Mouse (Mus musculus) bone marrow macrophage, adult 2 months (primary cell): ENCODE results near the gene Arrb1.

ENCODE experiments used
- CTCF ChIP-seq: IDR thresholded peaks from 2 replicates; pipeline ENCODE4 v1.5.1; 2012; ENCODE audit warnings: low read depth, mild to moderate bottlenecking, low read length, moderate library complexity
- POLR2A ChIP-seq: IDR thresholded peaks from 2 replicates; pipeline ENCODE4 v1.6.1; 2012; ENCODE audit warnings: mild to moderate bottlenecking, low read depth, low read length, borderline replicate concordance

- TF ChIP-seq CTCF (no peak), POLR2A (no peak)
Measured at GRCm38 (mm10) chr7:99489708-99490107, 45.6 kb upstream of the Arrb1 start.
